Mouse (Mus musculus) subcutaneous adipose tissue, adult 2 months (tissue): ENCODE data around the gene Krt5. TPM values are rescaled to one million over a fixed set of nuclear protein-coding genes. Genes with fewer than 3 reads are reported as not detected.

Experiments used
- polyA plus RNA-seq: library from polyadenylated mRNA; depleted of rRNA; stranded (reverse); fragments of >200 nt; gene quantifications from 2 replicates; pipeline ENCODE4 v1.2.3, GENCODE M21; 2012; ENCODE audit warnings: low replicate concordance; rRNA removed

Krt5 gene
- 0.07 and 3.5 TPM in 2 replicates for polyA plus RNA-seq

GRCm38 (mm10) chr15:101712720-101713119 is at the start of gene Krt5:
Krt5 (minus strand) TSS chr15:101712898.

GRCm38 (mm10) chr15:101742711-101743110 is 30.0 kb upstream of the Krt5 start, which contains the start of gene Krt71:
Krt71 (minus strand) TSS chr15:101743109.

GRCm38 (mm10) chr15:101694207-101694606 is 18.5 kb downstream of the Krt5 start, which contains the start of gene Krt6a:
Krt6a (minus strand) TSS chr15:101694307.

GRCm38 (mm10) chr15:101680187-101680586 is 32.5 kb downstream of the Krt5 start, which contains the start of gene Krt6b:
Krt6b (minus strand) TSS chr15:101680287.

Other genes starting within 250 kb of the Krt5 start
- gene Krt81, start 249.1 kb downstream of the Krt5 start, polyA plus RNA-seq: 0.35 TPM in 1 of 2 replicates, not detected in the other
- gene Krt86, start 239.4 kb downstream of the Krt5 start, polyA plus RNA-seq: not detected in 2 replicates
- gene Krt83, start 221.4 kb downstream of the Krt5 start, polyA plus RNA-seq: 19.3 TPM in 1 of 2 replicates, not detected in the other
- 3.8 TPM in 1 of 2 replicates, not detected in the other for gene Gm49425, start 195.6 kb downstream of the Krt5 start, polyA plus RNA-seq
- not detected in 2 replicates for gene Krt84, start 180.1 kb downstream of the Krt5 start, polyA plus RNA-seq
- gene Krt82, start 162.2 kb downstream of the Krt5 start, polyA plus RNA-seq: not detected in 2 replicates
- 0.84 TPM in 1 of 2 replicates, not detected in the other for gene Krt90, start 149.9 kb downstream of the Krt5 start, polyA plus RNA-seq
- gene Krt75, start 139.0 kb downstream of the Krt5 start, polyA plus RNA-seq: not detected in 2 replicates
- gene Gm5414, start 84.7 kb downstream of the Krt5 start, polyA plus RNA-seq: not detected in 2 replicates
- not detected in 2 replicates for gene Gm5478, start 65.5 kb downstream of the Krt5 start, polyA plus RNA-seq
- gene Krt6b, start 32.6 kb downstream of the Krt5 start, polyA plus RNA-seq: not detected in 2 replicates
- gene Krt6a, start 18.6 kb downstream of the Krt5 start, polyA plus RNA-seq: not detected in 2 replicates
- gene Krt71, start 30.2 kb upstream of the Krt5 start, polyA plus RNA-seq: not detected in 2 replicates
- not detected in 2 replicates for gene Krt72, start 73.6 kb upstream of the Krt5 start, polyA plus RNA-seq
- gene Krt73, start 89.4 kb upstream of the Krt5 start, polyA plus RNA-seq: not detected in 2 replicates
- 0.10 TPM in 1 of 2 replicates, not detected in the other for gene Krt2, start 105.3 kb upstream of the Krt5 start, polyA plus RNA-seq
- gene Krt1, start 137.9 kb upstream of the Krt5 start, polyA plus RNA-seq: 0.08 TPM in 1 of 2 replicates, not detected in the other
- not detected in 2 replicates for gene Krt77, start 156.8 kb upstream of the Krt5 start, polyA plus RNA-seq
- 0.13 TPM in 1 of 2 replicates, not detected in the other for gene Krt76, start 180.0 kb upstream of the Krt5 start, polyA plus RNA-seq
- gene Krt4, start 211.8 kb upstream of the Krt5 start, polyA plus RNA-seq: 0.07 and 0.53 TPM in 2 replicates
- gene Krt79, start 227.4 kb upstream of the Krt5 start, polyA plus RNA-seq: 2.7 and 9.0 TPM in 2 replicates
- 0.06 TPM in 2 replicates for gene Krt78, start 241.4 kb upstream of the Krt5 start, polyA plus RNA-seq